Mouse (Mus musculus) liver, postnatal 0 days (tissue): ENCODE results near the gene Tgfbr2. TPM values are rescaled to one million over a fixed set of nuclear protein-coding genes. Genes with fewer than 3 reads are reported as not detected.

ENCODE experiments used
- ATAC-seq: fragments of 200-750 bp; cut with Nextera tagmentation; 2 replicates; pipeline ENCODE4 v1.8.0; 2017; ENCODE audit warnings: mild to moderate bottlenecking, moderate library complexity
- DNase-seq: peaks from one replicate; pipeline ENCODE4 v3.0.0-alpha.2; 2016
- H3K27ac ChIP-seq: fragments of 300-500 bp; sonication (generic); 2 replicates; pipeline ENCODE4 v1.5.1; 2014; ENCODE audit warnings: antibody characterized with exemption, moderate library complexity, mild to moderate bottlenecking, low read depth
- H3K27me3 ChIP-seq: fragments of 300-500 bp; sonication (generic); 2 replicates; pipeline ENCODE4 v1.6.1; 2014; ENCODE audit warnings: low read length, control low read depth, mixed read lengths; ENCODE audit not compliant: insufficient read depth
- H3K36me3 ChIP-seq: fragments of 300-500 bp; sonication (generic); replicated peaks from 2 replicates; pipeline ENCODE4 v1.6.1; 2014; ENCODE audit warnings: mild to moderate bottlenecking, control low read depth, low read length, moderate library complexity, mixed read lengths; ENCODE audit not compliant: insufficient read depth
- H3K4me1 ChIP-seq: fragments of 300-500 bp; sonication (generic); 2 replicates; pipeline ENCODE4 v1.6.1; 2014; ENCODE audit warnings: antibody characterized with exemption, mild to moderate bottlenecking, control low read depth; ENCODE audit not compliant: insufficient read depth
- H3K4me2 ChIP-seq: fragments of 300-500 bp; sonication (generic); 2 replicates; pipeline ENCODE4 v1.6.1; 2014; ENCODE audit warnings: low read depth, mild to moderate bottlenecking, low read length, moderate library complexity, mixed read lengths
- H3K4me3 ChIP-seq: fragments of 300-500 bp; sonication (generic); 2 replicates; pipeline ENCODE4 v1.5.1; 2014; ENCODE audit warnings: low read depth, low read length
- H3K9ac ChIP-seq: fragments of 300-500 bp; sonication (generic); replicated peaks from 2 replicates; pipeline ENCODE4 v1.6.1; 2014; ENCODE audit warnings: mild to moderate bottlenecking, moderate library complexity
- H3K9me3 ChIP-seq: fragments of 300-500 bp; sonication (generic); 2 replicates; pipeline ENCODE4 v1.6.1; 2016; ENCODE audit warnings: mild to moderate bottlenecking, control low read depth, low read length, mixed read lengths
- CTCF ChIP-seq: sonication (generic); IDR thresholded peaks from 2 replicates; pipeline ENCODE4 v1.5.1; 2016; ENCODE audit warnings: antibody characterized with exemption, low read depth
- EP300 ChIP-seq: IDR thresholded peaks from 2 replicates; pipeline ENCODE4 v1.6.1; 2016; ENCODE audit warnings: antibody characterized with exemption, low read depth, mild to moderate bottlenecking
- WGBS: fragments of 180-500 bp; shearing (Covaris S2); extraction: QIAGEN DNeasy Blood & Tissue Kit; methylation state at CpG from one replicate; pipeline ENCODE4 v1.1.7; 2014; ENCODE audit not compliant: insufficient replicate concordance; 5-methylcytosine and 5-hydroxymethylcytosine counted together
- polyA plus RNA-seq: library from polyadenylated mRNA; unstranded; fragments of >200 nt; fragmentation: Nextera tagmentation; extraction: Ambion mirVana; gene quantifications from 2 replicates; pipeline ENCODE4 v1.2.1, GENCODE M21; 2015

Gene Tgfbr2
- polyA plus RNA-seq, 1 experiment from 2014 or later = 5.6 TPM

DNA sequence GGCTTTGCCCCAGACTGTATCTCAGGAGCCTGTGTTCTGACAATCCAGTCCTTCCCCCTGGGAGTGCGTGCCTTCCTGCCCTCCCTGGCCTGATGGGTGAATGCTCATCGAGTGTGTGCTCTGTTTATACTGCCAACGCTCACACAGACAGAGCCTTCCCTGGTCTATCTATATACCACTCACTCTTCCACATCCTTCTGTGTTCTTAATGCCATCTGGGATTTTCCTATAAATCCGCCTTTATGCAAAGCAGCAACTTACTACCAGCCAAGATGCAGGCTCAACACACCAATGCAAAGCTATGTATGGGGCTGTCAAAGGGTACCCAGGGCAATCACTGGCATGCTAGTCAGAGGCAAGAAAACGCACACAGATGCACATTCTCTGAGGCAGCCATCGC is 89.2 kb downstream of the Tgfbr2 start:
- peaks cover 17% of the 10 kb centered on the region for H3K36me3 ChIP-seq
- peaks cover 17% of the 10 kb centered on the region; the same call in 1 of the 2 replicates for H3K4me1 ChIP-seq
- no peaks in the 10 kb centered on the region for H3K27me3 ChIP-seq
- H3K27ac ChIP-seq = no peak overlapping the region
- H3K9ac ChIP-seq = no peak overlapping the region
- no peak overlapping the region for H3K4me2 ChIP-seq
- 72% methylated on average over 6 of the region's 6 CpGs for WGBS
- no peak overlapping the region for H3K4me3 ChIP-seq
- TF ChIP-seq EP300 (no peak), CTCF (no peak)
- DNase-seq (no peak), ATAC-seq (no peak)
- H3K9me3 ChIP-seq = no peaks in the 10 kb centered on the region

DNA sequence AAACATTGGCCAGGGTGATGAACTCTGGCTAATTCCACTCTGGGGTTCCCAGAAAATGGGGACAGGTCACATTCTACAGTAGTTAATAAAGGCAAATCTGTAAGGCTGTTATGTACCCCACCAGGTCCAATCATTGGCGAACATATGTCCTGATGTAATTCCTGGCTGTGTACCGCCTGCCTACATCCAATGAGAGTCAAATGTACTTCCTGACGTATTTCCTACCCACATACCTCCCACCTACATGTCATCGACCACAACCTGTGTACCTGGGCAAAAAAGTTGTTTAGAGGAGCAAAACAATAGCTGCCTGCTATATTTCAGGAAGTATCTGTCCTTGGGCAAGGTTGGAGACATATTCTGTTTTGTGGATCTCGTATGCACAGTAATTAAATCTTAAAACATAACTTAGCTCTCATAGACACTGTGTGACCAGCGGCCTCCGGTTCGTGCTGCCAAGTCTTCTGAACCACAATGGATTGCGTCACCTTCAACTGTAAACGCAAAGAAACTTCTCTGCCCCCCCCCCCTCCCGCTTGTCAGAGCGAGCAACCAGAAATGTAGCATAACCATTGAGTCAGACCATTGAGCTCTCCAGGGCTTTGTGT is 90.7 kb downstream of the Tgfbr2 start:
- TF ChIP-seq CTCF = no peak
- TF ChIP-seq EP300 = no peak
- DNase-seq (peak; percentile 40), ATAC-seq (peak; percentile 33)
- H3K4me2 ChIP-seq = no peak overlapping the region
- peaks cover 4% of the 10 kb centered on the region; the same call in 1 of the 2 replicates for H3K36me3 ChIP-seq
- no peak overlapping the region for H3K9ac ChIP-seq
- H3K27me3 ChIP-seq = no peaks in the 10 kb centered on the region
- peaks cover 15% of the 10 kb centered on the region; the same call in 1 of the 2 replicates for H3K4me1 ChIP-seq
- H3K27ac ChIP-seq = peak overlapping the region; percentile 82
- H3K9me3 ChIP-seq = no peaks in the 10 kb centered on the region
- H3K4me3 ChIP-seq = no peak overlapping the region
- WGBS = 47% methylated on average over 12 of the region's 12 CpGs

DNA sequence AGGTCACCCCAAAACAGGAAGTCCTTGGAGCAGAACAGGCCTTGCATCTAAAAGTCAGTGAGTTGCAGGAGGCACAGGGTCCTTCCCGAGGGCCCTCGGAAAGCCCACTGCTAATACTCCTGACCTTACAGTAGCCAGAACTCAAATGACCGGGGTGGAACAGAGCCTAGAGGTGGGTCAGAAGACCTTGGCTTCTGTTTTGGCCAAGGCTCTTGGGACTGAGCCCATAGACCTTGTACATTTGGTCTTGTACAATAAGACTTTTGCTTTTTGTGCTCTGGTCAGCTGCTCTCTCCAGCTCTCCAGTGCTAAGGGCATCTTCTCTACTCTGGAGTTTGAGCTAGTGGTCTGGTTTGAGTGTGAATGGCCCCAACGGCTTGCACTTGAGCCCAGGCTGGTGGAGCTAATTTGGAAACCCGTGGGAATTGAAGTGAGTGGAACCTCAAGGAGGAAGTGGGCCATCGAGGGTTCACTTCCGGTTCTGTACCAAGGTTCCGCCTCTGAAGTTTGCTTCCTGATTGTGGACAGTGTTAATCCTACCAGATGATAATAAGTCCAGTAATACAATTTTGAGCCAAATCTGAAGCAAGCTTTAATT is 91.3 kb downstream of the Tgfbr2 start:
- peak; percentile 48 for ATAC-seq
- H3K27ac ChIP-seq = peak overlapping the region; percentile 82
- no peak overlapping the region for H3K9ac ChIP-seq
- peaks cover 4% of the 10 kb centered on the region; the same call in 1 of the 2 replicates for H3K36me3 ChIP-seq
- no peaks in the 10 kb centered on the region for H3K27me3 ChIP-seq
- no peak overlapping the region for H3K4me2 ChIP-seq
- peaks cover 15% of the 10 kb centered on the region; the same call in 1 of the 2 replicates for H3K4me1 ChIP-seq
- H3K9me3 ChIP-seq = no peaks in the 10 kb centered on the region
- peak; percentile 42 for DNase-seq
- H3K4me3 ChIP-seq = no peak overlapping the region
- WGBS = 36% methylated on average over 8 of the region's 8 CpGs
- TF ChIP-seq CTCF (no peak), EP300 (no peak)

DNA sequence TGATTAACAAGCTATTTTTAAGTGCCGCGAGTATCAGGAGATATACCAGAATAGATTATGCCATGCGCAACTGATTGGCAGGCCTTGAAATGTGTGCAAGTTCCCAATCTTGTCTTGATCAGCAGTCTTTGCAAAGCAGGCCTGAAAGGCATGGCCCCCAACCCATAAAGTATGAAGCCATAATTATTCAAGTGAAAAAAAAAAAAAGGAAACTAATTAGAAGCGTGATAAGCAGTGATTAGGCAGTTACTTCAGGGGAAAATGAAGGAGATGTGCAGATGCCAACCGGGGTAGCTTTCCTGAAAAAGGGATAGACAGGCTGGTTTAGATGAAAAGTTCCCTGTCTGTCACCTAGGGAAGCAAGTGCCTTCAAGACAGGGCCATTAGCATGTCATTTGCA is 91.9 kb downstream of the Tgfbr2 start:
- no peak overlapping the region for H3K9ac ChIP-seq
- no peak overlapping the region for H3K4me2 ChIP-seq
- TF ChIP-seq EP300 (no peak), CTCF (no peak)
- no peaks in the 10 kb centered on the region for H3K9me3 ChIP-seq
- no peak overlapping the region for H3K4me3 ChIP-seq
- ATAC-seq (no peak), DNase-seq (no peak)
- whole genome bisulfite sequencing = 76% methylated on average over 5 of the region's 5 CpGs
- no peaks in the 10 kb centered on the region for H3K27me3 ChIP-seq
- H3K36me3 ChIP-seq = 0 out of 2 replicates have a peak, but pooled peaks cover 2% of the 10 kb centered on the region
- peak overlapping the region; percentile 82 for H3K27ac ChIP-seq
- peaks cover 15% of the 10 kb centered on the region; the same call in 1 of the 2 replicates for H3K4me1 ChIP-seq

DNA sequence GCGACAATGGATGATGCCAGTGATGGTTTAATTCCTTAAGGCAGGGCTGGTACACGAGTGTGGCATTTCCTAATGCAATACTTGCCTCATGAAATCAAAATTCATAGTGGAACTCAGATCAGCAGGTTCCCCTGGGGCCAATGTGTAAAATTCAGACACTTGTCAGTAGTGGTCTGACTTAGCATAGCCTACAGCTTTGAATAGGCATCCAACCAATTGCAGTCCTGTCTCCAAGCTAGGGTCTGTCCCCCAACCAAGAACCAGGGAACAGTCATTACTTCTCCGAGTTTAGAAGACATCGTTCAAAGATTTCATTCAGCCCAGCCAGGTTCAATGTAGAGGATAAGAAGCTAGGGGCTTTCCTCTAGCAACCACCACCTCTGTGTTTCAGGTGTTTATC is 93.4 kb downstream of the Tgfbr2 start:
- 70% methylated on average over 4 of the region's 4 CpGs for WGBS
- no peaks in the 10 kb centered on the region for H3K36me3 ChIP-seq
- H3K27me3 ChIP-seq = no peaks in the 10 kb centered on the region
- ATAC-seq (no peak), DNase-seq (no peak)
- peaks cover 15% of the 10 kb centered on the region; the same call in 1 of the 2 replicates for H3K4me1 ChIP-seq
- TF ChIP-seq CTCF = no peak
- TF ChIP-seq EP300 = no peak
- H3K9me3 ChIP-seq = no peaks in the 10 kb centered on the region
- H3K4me2 ChIP-seq = no peak overlapping the region
- H3K4me3 ChIP-seq = no peak overlapping the region
- no peak overlapping the region for H3K9ac ChIP-seq
- no peak overlapping the region for H3K27ac ChIP-seq

DNA sequence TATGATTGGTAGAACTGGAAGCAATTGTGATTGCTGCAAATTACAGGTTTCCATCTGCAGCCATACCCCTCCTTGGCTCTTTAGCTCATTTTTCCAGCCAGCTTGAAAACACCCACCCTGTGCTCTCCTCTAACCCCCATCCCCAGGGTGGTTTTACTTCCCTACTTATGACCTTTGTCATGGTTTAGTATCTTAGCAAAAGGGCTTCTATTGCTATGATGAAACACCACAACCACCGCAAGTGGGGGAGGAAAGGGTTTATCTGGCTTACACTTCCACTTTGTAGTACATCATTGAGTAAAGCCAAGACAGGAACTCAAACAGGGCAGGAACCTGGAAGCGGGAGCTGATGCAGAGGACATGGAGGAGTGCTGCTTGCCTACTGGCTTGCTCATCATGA is 97.7 kb downstream of the Tgfbr2 start:
- Histone ChIP-seq H3K27me3 (no peaks in the 10 kb centered on the region), H3K9ac (no peak overlapping the region), H3K9me3 (no peaks in the 10 kb centered on the region), H3K27ac (peak overlapping the region; percentile 64; the same call in 1 of the 2 replicates), H3K36me3 (no peaks in the 10 kb centered on the region), H3K4me2 (no peak overlapping the region), H3K4me1 (no peaks in the 10 kb centered on the region), H3K4me3 (no peak overlapping the region)
- WGBS = 54% methylated on average over 2 of the region's 2 CpGs
- TF ChIP-seq CTCF (no peak), EP300 (no peak)
- DNase-seq (peak; percentile 37), ATAC-seq (peak; percentile 59)
